Mouse (Mus musculus) left cerebral cortex, postnatal 25 days (tissue): ENCODE results near the gene Smpdl3a. TPM values are rescaled to one million over a fixed set of nuclear protein-coding genes. Genes with fewer than 3 reads are reported as not detected.

ENCODE experiments used
- DNase-seq, 2 experiments: peaks; one replicate each; pipeline ENCODE4 v3.0.0; 2022; ENCODE audit warnings: low spot score in 2 of 2, mixed read lengths in 1 of 2
- intact Hi-C: fragments of 180-260 bp; cut with DNase I; formaldehyde crosslinking; loops from one replicate; pipeline ENCODE4 v1.15.1; 2025
- total RNA-seq, 2 experiments: library from RNA; stranded (reverse); gene quantifications; 2 replicates each; pipeline ENCODE4 v1.2.3; 2021

Smpdl3a gene
- total RNA-seq, 2 experiments from 2014 or later = 27.3 to 28.2 TPM

- peak; percentile 9 to 85 for DNase-seq
- intact Hi-C loops = no loop called here
Measured at GRCm38 (mm10) chr10:57812161-57812856, 18.2 kb downstream of the Smpdl3a start.

- DNase-seq = no peak
- intact Hi-C loops = no loop called here
Measured at GRCm38 (mm10) chr10:57814295-57814694, 20.2 kb downstream of the Smpdl3a start.

- intact Hi-C loops = no loop called here
- no peak for DNase-seq
Measured at GRCm38 (mm10) chr10:57815869-57816268, 21.7 kb downstream of the Smpdl3a start.

GRCm38 (mm10) chr10:57819209-57819608, 25.1 kb downstream of the Smpdl3a start:
- intact Hi-C loops = no loop called here

GRCm38 (mm10) chr10:57822473-57822872, 28.3 kb downstream of the Smpdl3a start:
- intact Hi-C loops = no loop called here
- peak; percentile 29 to 38 for DNase-seq

More at GRCm38 (mm10) chr10:57819209-57819608, 25.1 kb downstream of the Smpdl3a start:
- no peak for DNase-seq

GRCm38 (mm10) chr10:57828649-57829048, 34.5 kb downstream of the Smpdl3a start:
- DNase-seq = peak in 1 of 2 experiments; percentile 33
- intact Hi-C loops = loop anchor here (5.0 kb wide), 1 partner anchor 41 kb away; no protein-coding TSS in a partner anchor

GRCm38 (mm10) chr10:57829621-57830020, 35.5 kb downstream of the Smpdl3a start:
- intact Hi-C loops = loop anchor here (5.0 kb wide), 1 partner anchor 42 kb away; no protein-coding TSS in a partner anchor
- DNase-seq = peak in 1 of 2 experiments; percentile 12

GRCm38 (mm10) chr10:57835094-57835493, 41.0 kb downstream of the Smpdl3a start:
- DNase-seq = no peak
- intact Hi-C loops = loop anchor here (5.0 kb wide), 1 partner anchor 38 kb away; no protein-coding TSS in a partner anchor

- no peak for DNase-seq
- intact Hi-C loops = loop anchor here (5.0 kb wide), 1 partner anchor 39 kb away; no protein-coding TSS in a partner anchor
Measured at GRCm38 (mm10) chr10:57835982-57836381, 41.8 kb downstream of the Smpdl3a start.

GRCm38 (mm10) chr10:57841638-57842509, 47.7 kb downstream of the Smpdl3a start:
- DNase-seq = peak; percentile 69 to 79

GRCm38 (mm10) chr10:57847916-57848682, 54.0 kb downstream of the Smpdl3a start:
- DNase-seq = peak; percentile 29 to 52
- intact Hi-C loops = no loop called here

More at GRCm38 (mm10) chr10:57841638-57842509, 47.7 kb downstream of the Smpdl3a start:
- intact Hi-C loops = loop anchor here (1.0 kb wide), 1 partner anchor 99 kb away; no protein-coding TSS in a partner anchor

Other genes starting within 250 kb of the Smpdl3a start
- gene Pkib, start 162.4 kb upstream of the Smpdl3a start, total RNA-seq = 10 to 100 TPM; 14.4 to 17.1 TPM
- 100 to 1,000 TPM in 1 of 2 experiments, 10 to 100 TPM in 1; 72.9 to 102 TPM for gene Fabp7, start 9.5 kb upstream of the Smpdl3a start, total RNA-seq